Mouse (Mus musculus): ENCODE measurements at regions not wholly inside any gene's neighbourhood (a gene's known extent, or its start where the extent isn't known, plus 50 kb on each side); places are given as distances from the start of the nearest gene placed in this dataset.

DNA sequence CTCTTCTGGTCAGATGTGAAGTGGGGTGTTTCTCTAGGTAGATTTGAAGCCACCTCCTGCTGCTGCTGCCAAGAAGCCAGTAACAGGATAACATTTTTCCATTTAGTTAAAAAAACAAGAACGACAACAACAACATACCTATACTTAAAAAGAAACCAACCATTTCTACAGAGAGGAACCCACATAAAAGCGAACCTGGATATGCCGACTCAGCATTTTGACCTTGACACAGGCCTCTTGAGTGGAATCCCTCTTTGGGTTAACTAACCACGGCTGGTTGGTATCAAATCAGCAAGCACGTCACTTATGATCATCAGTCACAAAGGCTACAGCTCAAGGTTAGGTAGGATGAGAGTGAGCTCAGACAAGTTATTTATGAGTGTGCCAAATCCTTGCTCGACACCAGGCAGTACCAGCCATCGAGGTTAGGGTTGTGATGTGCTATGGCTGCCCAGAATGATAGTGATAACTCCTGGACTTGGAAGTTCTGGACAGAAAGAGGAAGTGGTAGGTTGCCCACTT is 269.7 kb downstream of the Cbln1 start:
- no peak for DNase-seq (ENCODE audit: low spot score in 2 of 2)

DNA sequence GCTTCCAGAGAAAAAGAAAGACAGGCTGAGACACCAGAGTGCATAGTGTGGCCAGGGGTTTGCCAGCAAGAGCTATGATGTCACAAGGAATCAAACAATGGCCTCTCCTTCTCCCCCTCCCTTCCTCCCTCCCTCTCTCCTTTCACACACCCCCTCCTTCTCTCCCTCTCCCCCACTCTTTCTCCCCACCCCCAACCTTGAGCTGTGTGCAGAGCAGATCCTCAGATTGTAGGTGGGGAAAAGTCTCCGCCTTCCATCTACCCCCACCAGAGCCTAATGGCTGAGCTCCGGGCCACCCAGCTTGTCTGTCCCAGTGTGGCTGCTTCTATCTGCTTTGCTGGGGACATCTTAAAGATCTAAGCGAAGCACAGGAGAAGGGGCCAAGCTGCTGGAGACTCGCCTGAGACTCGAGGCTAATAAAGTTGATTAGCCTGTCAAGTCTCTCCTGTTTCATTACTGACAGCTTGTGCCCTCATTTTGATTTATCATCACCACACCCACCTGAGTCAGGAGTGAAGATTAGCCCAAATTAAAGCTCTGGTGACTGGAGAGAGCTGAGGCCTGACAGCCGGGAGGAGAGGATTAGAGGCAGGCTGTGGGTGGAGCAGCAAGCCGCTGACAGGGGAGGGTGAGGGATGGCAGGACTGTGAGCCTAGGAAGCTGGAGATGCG is 272.8 kb downstream of the Cbln1 start:
- no peak for DNase-seq (ENCODE audit: low spot score in 2 of 2)

DNA sequence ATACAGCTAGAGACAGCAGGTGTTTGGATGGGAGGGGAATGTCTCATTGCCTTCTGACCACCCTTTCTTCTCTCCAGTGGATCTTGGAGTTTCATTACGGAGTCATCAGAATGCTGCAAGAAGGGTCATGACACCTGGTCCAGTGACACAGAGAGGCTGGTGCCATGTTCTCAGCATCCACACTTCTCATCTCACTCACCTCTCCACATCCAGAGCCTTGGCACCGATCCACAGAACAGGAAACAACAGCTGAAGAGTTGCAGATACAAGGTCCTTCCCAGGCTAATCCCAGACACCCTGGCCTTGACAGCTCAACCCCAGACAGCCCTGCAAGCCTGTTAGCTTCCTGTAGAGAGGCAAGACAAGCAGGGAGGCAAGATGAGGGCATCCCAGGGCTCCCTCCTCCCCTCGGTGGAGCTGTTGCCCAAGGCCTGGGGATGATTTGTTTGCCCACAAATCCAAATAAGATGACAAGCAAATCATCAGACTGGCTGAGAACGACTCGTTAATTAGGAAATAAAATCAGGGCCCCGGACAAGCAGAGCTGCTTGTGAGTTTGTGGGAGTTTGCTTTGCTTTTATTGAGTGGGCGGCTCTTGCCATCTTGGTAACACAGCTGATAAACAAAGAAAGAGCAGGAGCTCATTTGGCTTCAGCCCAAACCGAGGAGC is 274.4 kb downstream of the Cbln1 start:
- DNase-seq (ENCODE audit: low spot score in 2 of 2): no peak

DNA sequence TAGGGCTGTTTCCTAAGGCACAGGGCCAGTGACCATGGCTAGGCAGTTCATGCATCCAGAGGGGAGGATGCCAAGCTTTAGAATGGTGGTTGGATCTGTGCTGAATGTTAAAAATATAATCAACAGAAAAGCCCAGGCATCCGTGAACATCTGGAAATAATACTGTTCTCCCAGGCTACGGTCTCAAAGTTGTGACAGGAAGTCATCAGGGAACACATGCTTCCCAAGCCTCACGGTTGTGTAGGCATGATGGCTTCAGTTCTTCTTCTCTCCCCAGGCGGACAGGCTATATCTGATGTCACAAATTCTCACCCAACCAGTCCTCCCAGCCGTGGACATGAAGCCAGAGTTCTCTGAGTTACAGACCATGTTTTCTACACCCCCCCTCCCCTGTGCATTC is 275.4 kb downstream of the Cbln1 start:
- no peak for DNase-seq (ENCODE audit: low spot score in 2 of 2)

DNA sequence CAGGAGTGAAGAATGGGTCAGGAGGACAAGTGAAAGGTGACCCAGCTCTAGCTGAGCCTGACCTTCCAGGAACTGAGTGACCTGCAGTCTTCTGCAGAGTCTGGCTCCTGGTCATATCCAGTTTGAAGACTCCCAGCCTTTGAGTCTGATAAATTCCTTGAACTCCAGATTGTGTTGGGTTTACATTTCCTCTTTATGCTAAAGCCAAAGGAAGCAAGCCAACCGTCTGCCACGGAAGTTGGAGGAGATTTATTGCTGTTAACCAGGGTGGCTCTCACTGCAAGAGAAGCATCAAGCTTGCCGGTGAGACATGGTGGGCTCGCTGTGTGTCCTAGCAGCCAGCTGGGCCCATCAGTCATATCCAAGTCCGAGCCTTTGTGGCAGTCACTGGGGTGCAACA is 276.4 kb downstream of the Cbln1 start:
- no peak for DNase-seq (ENCODE audit: low spot score in 2 of 2)

DNA sequence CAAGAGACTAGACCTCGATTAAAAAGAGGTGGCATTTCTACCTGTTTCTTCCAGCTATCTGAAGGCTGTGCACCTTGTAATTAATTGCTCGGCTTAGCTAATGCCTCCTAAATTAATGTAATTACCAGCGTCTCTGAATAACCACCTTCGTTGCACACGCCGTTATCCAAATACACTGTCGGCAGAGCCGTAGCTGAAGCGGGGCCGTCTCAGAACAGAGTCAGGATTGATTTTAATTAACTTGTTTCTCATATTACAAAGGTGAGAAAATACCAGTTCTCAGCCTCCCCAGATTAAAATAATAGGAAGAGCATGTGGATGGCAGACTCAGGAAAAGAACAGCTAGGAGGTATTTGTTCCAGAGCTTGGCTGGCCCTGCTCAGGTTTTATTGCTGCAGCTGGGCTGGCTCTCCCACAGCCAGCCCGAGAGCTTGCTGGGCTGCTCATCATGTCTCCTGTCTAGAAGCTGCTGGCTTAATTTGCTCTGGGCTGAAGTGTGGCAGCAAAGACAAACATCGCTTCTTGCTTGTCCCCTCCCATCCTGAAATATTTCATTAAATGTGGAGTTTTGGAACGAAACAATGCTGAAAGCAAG is 282.5 kb downstream of the Cbln1 start:
- no peak for DNase-seq (ENCODE audit: low spot score in 2 of 2)

DNA sequence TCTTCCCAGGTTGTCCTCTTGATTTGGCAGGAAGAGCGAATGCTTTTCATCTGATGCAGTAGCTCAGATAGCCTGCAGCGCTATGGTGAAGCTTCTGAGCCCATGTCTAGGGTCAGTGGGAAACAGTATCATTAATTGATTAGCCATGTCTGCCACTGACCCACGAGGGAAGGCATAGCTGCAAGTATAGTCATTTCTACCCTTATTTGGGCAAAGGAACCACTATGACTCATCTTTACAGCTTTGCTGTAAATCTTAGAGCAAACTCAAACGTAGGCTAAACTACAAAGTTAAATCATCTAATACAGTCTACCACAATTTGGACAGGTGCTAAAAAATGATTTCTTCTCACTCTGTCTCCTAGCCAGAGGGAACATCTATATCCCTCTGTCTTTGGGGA is 289.5 kb downstream of the Cbln1 start:
- DNase-seq (ENCODE audit: low spot score in 2 of 2): no peak

DNA sequence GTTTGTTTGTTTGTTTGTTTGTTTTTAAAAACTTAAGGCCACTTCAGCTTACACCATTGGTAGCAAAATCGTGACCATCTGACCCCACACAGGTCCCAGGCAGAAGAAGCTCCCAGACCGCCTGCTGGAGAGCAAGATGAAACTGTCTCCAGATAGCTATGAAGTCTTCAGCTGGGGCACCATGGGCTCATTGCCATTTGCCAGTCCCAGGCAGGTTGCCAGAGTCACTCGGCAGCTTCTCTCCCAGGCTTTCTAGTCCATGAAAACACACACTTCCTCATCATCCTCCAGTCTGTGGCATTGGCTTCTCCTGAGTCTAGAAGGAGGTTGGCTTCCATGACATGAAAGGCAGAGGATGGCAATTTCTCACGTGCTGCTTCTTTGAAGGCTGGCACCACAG is 293.5 kb upstream of the N4bp1 start:
- no peak for DNase-seq (ENCODE audit: low spot score in 2 of 2)

DNA sequence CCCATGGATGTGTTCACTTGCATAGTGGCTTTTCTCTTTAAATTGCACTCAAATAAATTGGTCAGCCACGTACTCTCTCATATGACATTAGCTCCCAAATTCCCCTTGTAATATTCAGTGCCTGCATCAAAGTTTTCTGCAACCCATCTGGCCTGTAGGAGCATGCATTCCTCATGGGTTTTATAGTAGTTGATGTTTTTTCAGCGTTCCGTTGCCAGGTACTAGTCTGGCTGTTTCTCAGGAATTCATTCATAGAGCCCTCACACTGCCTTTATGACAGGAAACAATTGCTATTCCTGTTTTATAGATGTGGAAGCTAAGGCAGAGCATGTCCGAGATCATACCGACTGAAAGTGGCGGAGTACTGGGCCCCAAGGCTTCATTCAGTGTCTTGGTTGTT is 292.6 kb upstream of the N4bp1 start:
- no peak for DNase-seq (ENCODE audit: low spot score in 2 of 2)

DNA sequence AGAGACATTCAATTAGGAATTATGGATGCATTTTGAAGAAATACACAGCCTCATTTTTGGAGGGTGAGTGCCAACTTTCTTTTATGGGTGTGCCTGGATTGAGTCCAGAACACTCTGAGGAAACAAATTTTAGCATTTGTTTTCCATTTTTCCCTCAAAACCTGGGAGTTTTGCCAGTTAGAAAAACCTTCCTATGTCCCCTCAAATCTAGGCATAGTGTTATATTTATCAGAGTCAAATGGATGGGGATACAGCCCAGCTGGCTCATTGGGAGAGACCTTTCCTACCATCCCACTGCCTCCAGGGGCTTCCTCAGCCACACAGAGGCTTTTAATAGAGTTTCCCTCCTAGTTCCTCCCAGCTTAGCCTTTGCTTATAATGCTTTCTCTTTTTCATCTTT is 290.0 kb upstream of the N4bp1 start:
- DNase-seq (ENCODE audit: low spot score in 2 of 2): no peak

DNA sequence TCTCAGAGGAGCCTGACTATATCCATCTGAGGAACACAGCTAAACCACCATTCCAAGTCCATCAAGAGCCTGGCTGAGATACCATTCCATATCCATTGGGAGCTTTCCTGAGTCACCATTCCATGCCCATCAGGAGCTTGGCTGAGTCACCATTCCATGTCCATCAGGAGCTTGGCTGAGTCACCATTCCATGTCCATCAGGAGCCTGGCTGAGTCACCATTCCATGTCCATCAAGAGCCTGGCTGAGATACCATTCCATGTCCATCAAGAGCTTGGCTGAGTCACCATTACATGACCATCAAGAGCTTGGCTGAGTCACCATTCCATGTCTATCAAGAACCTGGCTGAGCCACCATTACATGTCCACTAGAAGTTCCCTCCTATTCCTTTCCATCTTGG is 288.7 kb upstream of the N4bp1 start:
- DNase-seq (ENCODE audit: low spot score in 2 of 2): no peak

DNA sequence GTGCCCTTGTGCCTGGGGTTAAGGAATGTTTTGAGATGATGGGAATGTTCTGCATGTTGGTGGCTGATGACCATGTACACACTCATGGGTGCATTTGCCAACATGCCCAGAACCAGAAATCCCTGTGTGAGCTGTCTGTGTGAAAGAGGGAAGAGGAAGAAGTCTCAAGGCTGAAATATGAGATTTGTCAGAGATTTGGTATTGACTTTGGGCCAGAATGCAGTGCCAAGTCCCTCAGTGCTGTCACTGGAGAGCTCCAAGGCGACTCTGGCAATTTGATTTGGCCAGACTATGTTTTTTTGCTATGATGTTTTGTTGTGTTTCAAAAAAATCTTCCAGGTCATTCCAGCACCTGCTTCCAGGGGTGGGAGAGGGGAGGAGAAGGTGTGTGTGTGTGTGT is 281.7 kb upstream of the N4bp1 start:
- DNase-seq (ENCODE audit: low spot score in 2 of 2): no peak

DNA sequence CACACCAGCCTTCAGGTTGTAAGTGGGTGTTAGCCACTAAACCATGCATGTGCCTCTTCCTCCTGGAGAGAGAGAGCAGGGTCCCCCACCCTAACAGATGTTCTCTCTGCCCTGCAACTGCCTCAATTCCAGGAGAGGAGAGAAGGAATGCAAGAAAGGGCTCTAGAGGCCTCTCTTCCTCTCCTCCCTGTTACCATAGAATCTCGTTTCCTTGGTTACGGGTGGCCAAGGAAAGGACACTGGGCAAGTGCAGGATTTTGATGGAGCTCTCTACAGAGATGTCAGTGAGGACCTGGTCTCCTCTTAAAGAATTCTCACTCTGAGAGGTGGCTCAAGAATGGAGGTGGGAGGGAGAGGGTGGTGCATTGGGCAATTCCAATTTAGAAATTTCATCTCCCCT is 275.4 kb upstream of the N4bp1 start:
- DNase-seq (ENCODE audit: low spot score in 2 of 2): no peak

DNA sequence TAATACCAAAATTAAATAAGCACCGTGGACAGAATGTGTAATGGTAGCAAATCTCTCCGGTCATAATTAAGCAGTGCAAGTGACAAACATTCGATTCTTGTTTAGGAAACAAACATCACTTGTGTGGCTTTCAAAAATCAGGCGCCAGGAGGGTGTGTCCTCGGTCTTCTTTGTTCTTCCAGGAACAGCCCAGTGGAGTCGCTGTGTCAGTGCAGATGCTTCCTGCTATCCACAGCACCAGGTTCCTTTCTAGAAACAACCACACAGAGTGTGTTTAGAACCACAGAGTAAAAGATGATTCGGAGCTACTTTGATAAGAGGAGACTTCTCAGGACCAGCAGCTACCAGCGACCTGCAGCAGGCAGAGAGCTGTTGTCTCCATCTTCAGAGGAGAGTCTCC is 273.3 kb upstream of the N4bp1 start:
- DNase-seq (ENCODE audit: low spot score in 2 of 2): peak in 1 of 2 experiments; percentile 4

DNA sequence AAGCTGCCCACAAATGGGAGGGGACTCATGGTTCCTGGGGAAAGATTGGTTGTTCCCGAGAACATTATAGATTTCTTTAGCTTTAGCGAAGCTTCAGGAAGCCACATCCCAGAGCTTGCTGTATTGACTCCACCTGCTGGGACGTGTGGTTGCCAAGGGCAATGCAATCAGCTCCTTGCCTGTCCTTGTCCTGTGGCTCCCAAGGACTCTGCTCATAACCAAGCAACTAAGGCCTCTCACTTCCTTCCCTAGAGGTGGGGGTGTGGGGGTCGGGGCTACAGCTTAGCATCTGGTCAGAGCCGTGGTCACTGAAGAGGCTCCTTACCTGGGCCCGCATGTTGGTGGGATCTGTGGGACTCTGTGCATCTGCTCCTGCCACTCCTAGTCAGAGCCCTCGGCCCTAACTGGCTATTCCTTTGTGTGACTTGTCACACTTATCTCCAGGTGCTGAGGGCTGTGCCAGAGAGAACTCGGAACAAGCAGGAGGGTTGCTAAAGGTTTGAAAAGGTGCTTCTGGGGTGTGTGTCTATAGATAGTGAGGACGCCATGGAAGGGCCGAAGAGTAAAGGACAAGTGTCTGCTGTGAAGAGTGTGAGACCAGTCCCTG is 270.9 kb upstream of the N4bp1 start:
- no peak for DNase-seq (ENCODE audit: low spot score in 2 of 2)

DNA sequence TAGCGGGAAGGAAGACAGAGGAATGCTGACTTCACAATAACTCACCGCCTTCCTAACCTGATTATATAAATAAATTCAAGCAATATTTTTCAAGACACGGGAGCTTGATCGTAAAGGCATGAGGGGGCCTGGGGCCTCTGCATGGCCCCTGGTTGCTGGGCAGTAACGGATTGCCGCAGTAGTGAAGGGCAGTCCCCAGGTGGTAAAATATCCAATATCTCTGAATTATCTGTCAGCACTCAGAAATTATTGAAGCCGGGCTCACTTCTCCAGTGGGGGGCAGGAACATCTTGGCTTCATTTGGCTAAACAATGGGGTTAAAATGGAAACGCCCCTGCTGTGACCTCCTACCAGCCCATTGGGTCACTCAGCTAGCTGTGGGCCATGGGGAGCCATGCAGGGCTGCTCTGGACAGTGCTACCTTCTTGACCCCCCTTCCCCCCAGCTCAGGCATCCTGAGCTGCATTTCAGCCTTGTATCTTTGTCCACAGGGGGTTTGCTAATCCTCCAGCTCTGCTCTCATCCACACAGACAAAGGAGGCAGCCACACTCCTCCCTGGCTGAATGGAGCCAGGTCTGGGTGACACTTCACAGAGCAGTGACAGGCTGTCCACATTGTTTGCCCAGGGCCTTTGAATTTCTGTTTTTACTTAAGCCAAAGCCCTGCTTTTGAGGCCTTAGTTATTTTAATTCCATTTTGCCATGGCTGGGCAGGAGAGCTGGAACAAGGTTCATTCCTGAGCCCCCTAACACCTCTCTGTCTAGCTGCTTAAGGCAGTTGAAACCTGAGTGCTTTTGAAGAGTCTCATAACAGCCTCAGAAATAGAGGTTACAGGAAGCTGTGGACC is 267.2 kb upstream of the N4bp1 start:
- no peak for DNase-seq (ENCODE audit: low spot score in 2 of 2)

DNA sequence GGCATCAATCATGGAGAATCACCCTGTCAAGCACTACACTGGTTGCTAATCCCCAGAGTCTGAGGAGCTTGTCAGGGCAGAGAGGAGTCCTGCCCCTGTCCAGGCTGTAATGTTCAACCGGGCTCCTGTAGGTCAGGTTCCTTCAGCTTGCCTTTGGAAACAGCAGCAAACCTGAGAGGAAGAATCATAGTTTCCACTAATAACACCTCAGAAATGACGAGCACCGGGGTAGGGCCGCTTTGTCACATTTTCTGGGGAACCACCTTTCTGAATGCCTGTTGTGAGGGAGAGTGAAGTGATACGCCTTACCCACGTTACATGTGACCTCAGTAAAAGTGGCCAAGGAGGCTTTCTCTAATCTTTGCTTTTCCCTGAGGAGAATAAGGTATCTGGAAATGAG is 263.8 kb upstream of the N4bp1 start:
- no peak for DNase-seq (ENCODE audit: low spot score in 2 of 2)

DNA sequence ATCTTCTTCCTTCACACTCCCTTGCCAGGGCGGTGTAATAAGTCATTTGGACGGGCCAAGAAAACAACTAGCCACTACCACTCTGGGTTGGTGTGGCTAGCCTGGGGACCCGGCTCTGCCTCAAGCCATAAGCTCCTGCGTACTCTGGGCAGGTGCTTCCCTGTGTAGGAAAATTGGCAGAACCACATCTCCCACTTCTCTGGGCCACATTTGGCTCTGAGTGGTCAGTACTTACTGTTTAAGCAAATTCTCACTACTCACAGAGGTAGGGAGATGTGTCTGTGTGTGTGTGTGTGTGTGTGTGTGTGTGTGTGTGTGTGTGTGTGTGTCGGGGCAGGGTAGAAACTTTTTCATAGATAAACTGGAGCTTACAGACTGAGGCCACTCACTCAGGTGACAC is 262.6 kb upstream of the N4bp1 start:
- no peak for DNase-seq (ENCODE audit: low spot score in 2 of 2)

DNA sequence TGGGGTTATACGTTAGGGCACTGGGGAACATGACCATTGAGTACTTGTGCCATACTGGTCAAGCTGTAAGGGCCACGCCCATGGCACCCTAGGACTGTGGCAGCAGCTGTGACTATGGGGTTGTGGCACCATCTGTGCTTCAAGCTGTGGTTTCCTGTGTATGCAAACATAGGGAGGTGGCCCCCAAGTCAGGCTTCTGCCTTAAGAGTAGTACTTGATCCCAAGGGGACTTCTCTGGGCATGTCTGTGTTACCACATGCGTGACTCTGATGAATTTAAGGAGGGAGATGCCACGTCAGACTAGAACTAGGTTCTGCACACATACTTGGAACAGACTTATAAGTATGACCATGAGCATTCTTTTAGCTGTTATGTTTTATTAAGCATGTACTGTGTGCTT is 252.4 kb upstream of the N4bp1 start:
- DNase-seq (ENCODE audit: low spot score in 2 of 2): no peak

DNA sequence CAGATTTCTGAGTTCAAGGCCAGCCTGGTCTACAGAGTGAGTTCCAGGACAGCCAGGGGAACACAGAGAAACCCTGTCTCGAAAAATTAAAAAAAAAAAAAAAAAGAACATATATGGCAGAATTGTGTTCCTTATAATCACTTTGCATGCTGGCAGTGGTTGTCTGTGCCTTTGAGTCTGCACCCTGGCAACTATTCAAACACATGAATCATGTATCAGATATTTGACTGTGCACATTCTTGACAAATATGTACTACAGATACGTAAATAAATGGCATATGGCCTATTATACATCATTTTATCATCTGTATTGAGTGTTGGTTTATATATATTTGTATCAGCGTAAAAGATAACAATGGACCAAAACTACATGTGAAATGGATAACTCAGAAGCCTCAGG is 246.7 kb upstream of the N4bp1 start:
- no peak for DNase-seq (ENCODE audit: low spot score in 2 of 2)

DNA sequence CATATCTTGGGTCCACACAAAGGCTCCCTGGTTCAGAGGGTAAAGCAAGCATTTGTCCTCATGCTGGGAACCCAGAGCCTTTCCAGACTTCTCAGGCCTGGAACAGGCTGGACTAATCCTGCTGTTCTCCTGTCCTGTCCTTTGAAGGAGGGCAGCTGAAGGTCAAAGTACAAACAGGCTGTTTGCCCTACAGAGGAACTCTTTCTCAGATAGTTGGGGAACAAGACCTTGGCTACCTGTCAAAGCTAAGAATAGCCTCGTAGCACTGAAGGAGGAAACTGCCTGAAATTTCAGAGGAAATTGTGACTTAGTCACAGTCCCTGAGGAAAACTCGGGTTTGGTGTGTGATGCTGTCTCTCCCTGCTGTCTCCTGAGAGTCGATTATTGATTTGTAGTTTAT is 245.6 kb upstream of the N4bp1 start:
- no peak for DNase-seq (ENCODE audit: low spot score in 2 of 2)

DNA sequence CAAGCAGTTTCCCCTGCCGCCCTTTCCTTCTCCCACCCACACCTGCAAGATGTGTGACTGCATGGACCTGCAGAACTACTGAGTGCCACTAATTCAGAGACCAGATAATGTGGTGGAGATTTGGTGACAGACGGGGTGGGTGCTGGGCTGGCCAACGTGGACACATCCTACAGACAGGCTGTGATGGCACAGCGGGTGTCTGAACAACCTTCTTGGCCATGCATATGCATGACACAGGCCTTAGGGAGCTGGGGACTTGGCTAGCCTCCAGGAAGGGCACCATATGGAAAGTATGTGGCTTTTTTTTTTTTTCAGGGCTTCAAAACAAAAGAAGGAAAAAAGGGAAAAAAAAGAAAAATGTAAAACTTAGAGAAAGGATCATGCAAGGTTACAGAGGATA is 243.5 kb upstream of the N4bp1 start:
- DNase-seq (ENCODE audit: low spot score in 2 of 2): no peak

Data from frontal cortex, postnatal 14 days (tissue).